Mouse (Mus musculus): ENCODE data around the gene Fgd6.

Gene Fgd6

DNA sequence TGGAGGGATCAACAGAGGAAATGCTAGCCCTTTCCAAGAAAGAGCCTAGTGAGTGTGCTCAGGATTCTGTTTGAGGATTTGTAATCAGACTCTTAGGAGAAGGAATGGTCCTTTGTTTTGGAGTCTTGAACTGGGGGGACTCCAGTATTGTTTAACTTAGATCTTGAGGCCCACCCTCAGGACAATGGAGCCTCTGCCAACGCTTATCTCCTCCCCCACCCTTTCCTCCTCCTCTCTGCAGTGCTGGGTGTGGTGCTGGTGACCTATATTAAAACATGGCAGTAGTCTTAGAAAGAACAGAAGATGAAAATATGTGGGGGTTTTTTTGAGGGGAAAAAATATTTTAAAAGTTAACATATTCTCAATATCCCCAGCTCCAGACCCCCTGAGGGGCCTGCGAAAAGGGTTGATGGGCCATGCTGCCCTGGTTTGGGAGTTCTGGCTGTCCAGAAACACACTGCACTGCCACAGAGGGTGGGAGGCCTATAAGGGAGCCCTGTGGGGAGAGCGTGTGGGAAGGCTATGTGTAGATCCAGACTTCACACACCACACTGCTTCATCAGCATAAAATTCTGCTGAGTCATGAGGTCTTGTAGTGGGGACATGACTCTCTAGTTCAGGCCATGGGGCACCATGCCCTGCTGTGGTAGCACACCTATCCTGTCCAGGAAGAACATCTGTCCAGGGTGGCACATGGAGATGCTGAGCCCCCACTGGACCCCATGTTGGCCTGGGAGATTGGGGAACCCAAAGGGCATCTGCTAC is 61.5 kb downstream of the Fgd6 start:
- no peak for DNase-seq

DNA sequence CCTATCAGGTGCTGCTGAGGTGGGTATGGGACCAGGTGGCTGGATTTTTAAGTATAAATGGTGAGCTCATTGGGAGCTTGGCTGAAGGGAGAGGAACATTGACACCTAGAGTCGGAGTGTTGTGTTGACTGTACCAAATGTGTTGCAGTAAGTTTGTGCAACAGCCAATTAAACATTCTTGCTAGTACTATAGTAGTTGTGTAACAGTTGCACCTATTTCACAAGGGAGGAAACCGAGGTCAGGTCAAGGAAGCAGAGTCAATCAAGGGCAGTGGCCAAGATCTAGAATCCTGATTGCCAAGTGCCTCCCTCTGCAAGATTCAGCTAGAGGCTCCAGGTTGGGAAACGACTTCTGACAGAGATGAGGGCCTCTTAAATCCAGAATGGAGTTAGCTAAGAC is 62.3 kb downstream of the Fgd6 start:
- no peak for DNase-seq

DNA sequence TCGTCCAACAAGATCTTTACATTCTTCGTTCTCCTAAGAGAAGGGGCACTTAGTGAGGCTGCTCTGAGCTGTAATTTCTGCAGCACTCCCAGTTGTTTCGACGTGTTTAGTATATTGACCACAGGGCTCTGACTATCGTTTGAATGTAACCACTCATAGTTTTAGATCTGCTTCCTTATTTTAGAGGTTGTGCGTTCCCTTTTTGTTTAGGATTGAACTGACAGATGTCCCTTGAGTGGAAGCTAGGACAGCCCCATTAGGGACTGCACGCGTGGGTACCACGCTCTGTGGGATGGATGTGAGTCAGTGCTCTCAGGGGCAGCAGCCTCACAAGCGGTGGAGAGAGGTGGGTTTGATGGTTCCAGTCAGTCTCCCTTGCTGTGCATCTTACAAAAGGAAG is 69.7 kb downstream of the Fgd6 start:
- no peak for DNase-seq

DNA sequence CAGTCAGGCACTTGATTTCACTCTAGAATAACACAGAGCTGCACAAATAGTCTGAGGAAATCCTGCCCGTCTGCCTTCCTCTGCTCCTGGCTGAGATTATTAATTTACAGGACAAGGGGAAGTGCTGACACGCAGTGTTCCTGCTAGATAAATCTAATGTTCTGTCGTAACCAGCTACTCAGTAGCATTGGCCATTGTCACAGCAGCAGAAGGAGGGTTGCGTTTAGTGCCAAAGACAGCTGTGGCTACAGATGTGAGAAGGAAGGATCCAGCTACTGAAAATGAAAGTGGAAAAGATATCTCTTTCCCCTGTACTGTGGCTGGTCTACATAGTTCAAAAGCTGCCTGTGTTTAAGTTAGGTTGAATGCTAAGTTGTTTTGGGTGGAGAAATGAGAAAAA is 71.4 kb downstream of the Fgd6 start:
- DNase-seq: peak; percentile 67

DNA sequence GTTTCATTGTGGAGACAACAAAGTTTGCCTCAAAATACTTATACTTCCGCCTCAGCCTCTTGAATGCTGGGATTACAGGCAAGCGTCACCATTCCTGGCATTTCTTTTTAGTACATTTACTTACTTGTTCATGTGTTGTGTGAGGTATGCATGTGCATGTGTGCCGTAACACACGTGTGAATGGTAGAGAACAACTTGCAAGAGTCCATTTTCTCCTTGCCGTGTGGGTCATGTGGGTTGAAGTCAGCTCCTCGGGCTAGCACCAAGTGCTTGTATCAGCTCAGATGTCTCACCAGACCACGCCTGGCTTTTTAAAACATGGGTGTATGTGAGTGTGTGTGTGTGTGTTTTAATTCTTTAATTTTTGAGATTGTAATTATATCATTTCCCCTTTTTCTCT is 71.8 kb downstream of the Fgd6 start:
- no peak for DNase-seq

DNA sequence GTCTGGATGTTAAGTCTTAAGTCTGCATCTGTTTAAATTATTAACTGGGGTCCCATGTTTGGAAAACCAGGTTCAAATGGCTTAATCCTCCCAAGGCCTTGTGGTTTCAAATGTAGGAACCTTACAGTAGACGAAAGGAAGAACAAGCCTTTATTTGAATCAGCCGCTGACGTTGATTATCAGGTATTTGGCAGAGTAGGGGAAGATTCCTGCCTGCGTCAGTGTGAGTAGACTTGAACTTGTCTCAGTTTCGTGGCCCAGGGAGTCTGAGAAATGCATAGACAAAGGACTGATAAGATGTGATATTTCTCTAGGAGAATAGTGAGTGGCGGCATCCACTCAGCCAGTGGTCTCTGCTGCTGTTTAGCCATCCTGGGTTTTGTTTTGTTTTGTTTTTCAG is 73.0 kb downstream of the Fgd6 start:
- DNase-seq: no peak

DNA sequence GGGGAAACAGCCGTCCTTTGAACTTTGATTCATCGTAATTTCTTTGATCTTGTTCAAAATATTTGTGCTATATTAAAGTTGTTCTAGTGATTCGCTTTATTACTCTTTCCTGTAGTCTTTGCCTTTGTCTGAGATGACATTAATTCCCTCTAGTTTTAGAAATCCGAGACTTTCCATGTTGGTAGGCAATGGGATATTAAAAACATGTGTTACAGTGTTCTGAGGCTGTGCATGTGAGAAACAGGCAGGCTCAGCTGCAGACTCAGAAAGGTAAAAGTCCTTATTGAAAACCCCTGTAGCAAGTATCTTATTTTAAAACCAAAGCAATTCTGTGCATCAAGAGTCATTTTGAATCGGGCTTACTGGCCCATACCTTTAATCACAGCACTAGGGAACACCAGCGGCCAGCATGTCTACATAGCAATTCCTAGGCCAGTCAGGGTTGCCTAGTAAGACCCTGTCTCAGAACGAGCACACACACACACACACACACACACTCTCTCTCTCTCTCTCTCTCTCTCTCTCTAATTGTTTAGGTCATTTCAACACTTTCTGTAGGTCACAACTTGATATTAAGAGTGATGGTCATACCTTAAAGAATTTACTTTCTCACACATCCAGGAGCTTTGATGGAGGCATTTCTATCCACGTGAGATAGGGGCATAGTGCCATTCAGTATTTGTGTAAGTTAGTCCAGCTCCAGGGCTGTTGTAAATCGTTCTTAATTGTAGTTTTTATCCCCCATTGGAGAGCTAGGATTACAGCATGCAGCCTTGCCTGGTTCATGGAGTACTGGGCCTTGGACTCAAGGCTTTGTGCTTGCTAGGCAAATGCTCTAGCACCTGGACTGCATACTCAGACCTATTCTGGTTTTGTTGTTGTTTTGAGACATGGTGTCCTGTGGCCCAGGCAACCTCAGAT is 75.3 kb downstream of the Fgd6 start:
- no peak for DNase-seq

DNA sequence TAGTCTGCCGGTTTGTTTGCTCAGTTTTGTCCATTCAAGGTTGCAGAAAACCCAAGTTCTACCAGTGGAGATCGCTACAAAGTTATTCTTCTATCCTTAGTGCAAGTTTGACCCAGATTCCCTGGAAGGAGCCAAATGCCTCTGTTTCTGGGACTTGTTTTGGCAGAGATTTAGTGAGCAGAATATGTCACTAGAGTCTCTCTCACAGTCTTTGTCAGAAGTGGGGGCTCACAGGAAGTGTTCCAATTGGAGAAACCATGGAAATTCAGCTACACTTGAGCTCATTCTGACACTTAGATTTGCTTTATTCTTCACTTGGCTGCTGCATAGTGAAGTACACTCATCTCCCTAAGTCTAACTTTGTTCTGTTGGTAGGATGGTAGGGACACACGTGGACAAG is 76.4 kb downstream of the Fgd6 start:
- no peak for DNase-seq

DNA sequence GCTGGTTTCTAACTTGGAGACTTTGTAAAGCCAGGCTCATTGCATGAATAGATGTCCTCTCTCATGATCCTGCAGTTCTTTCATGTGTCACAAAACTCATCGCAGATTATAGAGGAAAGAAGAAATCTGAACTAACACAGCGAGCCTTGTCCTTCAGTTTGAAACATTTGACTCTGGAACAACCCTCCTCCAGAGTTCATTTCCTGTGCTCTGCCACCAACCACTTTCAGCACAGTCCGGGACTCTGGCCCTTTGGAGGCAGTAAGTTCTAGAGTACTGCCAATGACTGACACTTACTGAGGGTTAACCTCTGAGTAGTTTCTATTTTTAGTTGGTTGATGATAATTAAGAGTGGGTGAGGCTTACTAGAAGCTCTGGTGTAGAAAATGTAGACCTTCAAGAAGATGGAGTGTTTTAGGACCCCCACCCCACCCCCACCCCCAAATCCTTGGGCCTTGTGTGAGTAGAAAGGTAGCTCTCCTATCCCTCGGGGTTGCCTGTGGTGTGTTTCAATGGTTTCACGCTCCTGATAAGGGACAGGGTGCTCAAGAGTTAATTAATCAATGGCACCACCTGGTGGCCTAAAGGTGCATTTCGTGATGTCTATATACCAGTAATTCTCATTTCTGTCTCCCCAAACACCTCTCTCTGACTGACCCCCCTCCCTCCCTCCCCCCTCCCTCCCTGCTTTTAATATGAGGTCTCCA is 80.2 kb downstream of the Fgd6 start:
- peak; percentile 76 for DNase-seq

DNA sequence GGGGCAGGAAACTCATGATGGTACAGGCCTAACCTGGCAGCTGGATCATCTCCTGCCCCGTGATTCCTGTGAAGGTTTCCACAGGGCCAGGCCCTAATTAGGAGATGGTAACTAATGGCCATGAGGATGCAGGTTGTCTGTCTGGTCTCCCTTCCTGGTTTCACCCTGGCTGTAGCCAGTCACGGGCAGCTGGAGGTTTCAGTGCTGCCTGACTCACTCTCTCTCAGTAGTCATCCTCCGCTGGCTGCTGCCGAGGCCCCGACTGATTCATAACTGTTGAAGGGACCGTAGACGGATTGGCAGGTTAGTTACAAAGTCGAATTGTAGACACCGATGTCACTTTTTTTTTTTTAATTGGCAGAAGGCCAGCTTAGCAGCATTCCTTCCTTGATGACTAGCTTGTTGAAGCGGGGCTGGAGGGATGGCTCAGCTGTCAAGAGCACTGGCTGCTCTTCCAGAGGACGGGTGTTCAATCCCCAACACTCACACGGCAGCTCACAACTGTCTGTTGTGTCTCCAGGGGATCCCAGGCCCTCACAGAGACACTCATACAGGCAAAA is 81.1 kb downstream of the Fgd6 start:
- no peak for DNase-seq

DNA sequence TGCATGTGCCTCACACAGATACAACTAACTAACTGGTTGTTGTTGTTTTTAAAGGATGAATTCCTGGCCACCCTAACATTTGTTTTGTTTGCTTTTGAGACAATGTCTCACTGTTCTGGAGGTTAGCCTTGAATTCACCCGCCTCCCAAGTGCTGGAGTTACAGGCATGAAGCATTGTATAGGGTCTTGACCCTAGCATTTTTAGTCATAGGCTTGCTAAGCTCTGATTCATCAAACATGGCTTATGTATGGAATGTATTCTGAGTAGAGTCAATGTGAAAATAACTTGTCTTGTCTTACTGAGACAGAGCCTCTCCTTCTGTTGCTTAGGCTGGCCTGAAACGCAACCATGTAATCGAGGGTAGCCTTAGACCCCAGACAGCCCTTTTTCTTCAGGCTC is 82.1 kb downstream of the Fgd6 start:
- no peak for DNase-seq

DNA sequence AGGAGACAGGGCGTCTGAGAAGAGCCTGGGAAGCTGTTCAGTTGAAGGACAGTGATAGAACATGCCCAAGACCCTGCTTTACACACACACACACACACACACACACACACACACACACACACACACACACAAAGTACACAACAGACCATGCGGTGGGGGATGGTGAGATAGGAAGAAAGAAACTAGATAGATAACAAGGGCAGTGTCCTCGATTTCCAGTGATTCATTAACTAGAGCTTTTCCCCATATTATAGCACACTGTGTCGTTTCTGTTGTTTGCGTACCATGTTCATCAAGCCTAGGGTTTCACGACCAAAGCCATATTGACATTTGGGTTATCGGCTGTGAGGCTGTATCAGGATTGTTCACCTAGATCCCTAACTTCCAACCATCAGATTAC is 83.2 kb downstream of the Fgd6 start:
- no peak for DNase-seq

DNA sequence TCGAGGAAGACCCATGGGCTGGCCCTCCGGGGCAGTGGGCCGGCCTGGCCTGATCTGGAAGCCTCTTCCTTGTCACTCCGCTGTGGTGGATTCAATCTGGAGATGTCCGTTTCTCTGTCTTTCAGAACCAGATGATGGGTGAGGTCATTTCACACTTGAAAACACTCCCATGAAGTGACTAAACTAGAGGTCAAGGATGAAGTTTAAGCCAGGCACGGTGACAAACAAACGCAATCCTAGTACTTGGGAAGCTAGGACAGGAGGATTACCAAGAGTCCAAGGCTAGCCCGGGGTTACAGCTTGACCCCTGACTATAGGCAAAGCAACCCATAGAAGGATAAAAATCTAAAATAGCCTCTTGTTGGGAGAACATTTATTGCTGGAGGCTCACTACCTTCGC is 84.9 kb downstream of the Fgd6 start:
- no peak for DNase-seq

DNA sequence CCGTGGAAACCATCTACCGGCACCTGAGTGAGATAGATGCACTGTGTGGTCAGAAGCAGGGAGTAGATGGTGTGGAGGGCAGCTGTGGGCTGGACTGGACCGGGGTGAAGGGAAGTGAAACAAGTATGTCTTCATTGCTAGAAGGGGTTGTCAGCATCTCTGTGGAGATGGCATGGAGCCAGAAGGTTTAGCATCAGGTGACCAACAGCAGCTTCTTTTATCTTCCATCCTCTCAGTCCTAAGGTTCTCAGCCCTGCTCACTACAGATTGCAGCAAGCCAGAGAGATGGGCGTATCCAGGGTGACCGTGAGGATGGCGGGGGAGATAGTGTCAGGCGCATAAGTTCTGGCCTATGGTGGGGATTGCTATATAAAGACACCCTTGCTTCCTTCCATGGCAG is 86.8 kb downstream of the Fgd6 start:
- DNase-seq: no peak

DNA sequence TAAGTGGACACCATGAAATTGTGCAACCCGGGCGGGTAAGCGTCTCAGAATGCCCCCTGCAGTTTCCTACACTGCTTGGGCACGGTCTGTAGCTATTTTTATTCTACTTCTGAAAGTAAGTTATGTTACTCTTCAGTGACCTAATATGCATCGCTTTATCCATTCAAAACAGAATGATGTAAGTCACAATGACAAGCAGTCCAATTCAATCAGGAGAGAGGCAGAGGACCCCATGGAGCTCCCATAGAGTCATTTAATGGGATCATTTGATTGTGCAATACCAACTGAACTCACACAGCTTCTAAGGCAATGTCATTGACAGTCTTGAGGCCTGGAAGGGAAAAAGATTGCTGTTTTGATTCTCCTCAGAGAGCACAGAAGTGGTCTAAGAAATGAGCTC is 87.8 kb downstream of the Fgd6 start:
- DNase-seq: no peak

DNA sequence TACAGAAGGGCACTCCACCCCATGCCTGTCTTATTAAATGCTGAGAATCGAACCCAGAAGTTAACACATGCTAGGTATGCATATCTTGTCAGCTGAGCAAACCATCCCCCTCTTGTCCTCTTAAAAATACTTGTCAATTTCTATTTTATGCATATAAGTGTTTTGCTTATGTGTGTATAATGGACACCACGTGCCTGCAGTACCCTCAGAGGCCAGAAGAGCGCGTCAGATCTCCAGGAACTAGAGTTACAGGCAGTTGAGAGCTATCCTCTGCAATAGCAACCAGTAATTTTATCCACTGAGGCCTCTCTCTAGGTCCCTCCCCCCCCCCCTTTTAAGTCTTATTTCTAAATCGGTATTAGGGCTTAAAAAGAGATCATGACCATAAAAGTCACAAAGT is 88.6 kb downstream of the Fgd6 start:
- DNase-seq: no peak

DNA sequence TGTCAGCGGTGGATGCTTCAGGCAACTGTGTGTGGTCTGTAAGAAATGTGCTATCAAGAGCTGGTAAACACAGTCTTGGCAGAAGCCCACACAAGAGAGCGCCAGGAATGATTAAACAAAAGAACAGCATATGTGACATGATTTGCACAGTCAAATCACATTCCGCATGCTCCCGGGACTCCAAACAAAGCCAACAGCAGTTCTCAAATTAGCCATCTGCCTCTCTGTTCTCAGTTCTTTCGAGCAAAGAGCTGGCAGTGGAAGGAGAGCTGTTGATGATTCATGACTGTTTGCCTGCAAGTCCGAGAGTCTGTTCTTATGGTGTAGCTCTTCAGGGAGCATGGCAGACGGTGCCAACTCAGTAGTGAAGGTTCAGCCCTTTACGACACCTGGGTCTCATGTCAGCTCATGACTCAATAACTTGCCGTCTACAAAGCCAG is 93.9 kb downstream of the Fgd6 start:
- no peak for DNase-seq

DNA sequence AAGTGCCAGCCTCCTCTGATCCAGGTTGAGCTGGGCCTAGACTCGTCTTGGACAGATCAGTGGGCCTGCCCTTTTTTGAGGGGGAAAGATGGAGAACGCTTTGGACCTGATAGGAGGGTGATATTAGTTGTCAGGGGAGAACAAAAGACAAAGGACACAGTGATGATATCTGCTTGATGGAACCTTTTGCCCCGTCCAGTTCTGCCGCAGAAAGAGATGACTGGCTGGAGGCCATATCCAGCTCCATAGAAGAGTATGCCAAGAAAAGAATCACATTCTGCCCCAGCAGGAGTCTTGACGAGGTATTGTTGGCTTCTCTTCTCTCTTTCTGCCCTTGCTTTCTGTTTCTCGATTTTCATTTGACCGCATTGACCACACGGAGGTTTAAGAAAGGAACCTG is 97.3 kb downstream of the Fgd6 start:
- no peak for DNase-seq

DNA sequence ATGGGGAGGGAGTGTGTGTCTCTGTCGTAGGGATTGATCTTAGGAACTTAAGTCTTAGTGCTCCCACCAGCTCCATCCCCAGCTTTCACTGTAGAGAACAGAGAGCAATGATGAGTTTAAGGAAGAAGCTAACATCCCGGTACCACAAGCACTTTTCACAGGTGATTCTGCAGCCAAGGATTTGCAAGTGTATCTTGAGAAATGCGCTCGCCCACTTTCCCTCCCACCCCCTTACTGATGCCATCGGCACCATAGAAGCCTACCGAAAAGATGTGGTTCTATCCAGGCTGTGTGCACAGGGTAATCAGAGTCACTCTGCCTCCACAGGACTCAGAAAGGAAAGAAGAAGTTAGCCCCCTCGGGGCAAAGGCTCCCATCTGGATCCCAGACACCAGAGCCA is 97.9 kb downstream of the Fgd6 start:
- no peak for DNase-seq

DNA sequence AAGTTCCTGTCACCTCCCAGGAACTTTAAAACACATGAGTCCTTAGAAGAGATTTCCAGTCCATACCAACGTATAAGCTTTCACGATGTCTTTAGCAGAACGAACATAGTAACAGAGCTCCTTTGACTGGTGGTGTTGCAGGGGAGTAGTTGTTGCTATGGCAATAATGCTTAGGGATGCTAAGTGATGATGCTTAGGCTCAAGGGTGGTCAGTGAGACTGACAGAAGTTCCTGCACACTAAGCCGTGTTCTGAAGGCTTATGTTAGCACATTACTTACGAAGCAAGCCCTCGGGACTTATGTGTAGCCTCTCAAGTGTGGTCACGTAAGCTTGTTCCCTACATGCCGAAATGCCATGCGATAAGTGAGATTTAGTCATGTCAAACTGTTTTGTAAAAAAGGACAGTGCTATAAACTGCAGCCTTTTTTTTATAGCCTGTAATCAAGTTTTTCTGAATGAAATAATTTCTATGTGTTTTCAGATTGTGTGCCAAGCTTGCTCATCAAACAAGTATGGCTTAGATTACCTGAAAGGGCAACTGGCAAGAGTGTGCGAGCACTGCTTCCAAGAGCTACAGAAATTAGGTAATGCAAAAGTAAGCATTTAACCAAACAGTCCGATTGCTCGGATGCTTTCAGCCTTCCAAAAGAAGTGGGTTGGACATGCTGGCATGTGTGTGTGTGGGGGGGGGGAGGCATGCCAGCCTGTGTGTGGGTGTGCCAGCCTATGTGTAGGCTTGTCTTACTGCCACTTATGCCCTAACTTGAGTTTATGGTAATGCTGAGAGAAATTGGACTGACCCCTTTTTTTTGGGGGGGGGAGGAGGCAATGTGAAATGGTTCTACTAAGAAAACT is 99.0 kb downstream of the Fgd6 start:
- DNase-seq: no peak

DNA sequence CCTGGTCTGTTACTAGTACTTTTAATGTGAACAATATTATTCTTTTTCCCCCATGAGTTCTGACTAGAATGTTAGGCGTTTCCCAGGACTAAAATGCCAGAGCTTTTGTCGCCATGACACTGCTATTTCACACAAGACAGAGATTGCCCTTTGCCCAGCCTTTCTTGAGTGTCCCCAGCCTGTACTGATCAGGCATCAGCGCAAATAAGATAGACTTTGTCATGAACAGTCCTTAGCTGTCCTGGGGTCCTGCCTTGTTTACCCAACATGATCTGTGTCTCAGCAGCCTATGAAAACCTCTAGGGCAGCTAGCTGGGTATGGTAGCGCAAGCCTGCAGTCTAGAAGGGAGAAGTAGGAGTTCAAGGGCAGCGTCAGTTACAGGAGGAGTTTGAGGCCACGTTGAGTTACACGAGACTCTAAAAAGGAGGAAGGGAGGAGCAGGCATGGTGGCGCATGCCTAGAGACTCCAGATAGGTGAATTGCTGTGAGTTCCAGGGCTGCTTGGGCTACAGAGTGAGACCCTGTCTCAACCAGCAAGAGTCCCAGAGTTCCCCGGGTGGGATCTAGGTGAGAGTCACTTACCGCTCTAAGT is 103.2 kb downstream of the Fgd6 start:
- DNase-seq: no peak

Measured in kidney, adult 11 months (tissue).